Mouse (Mus musculus) left cerebral cortex, postnatal 25 days (tissue): ENCODE measurements around the gene Astn1. TPM values are rescaled to one million over a fixed set of nuclear protein-coding genes. Genes with fewer than 3 reads are reported as not detected.
A peak's percentile ranks its signal among the peaks of the same experiment; 100 is the strongest.

Experiments
- DNase-seq, 2 experiments: peaks; one replicate each; pipeline ENCODE4 v3.0.0; 2022; ENCODE audit warnings: low spot score in 2 of 2, mixed read lengths in 1 of 2
- intact Hi-C: fragments of 180-260 bp; cut with DNase I; formaldehyde crosslinking; loops from one replicate; pipeline ENCODE4 v1.15.1; 2025
- total RNA-seq, 2 experiments: library from RNA; stranded (reverse); gene quantifications; 2 replicates each; pipeline ENCODE4 v1.2.3; 2021

The Astn1 gene
- 100 to 1,000 TPM; 187 to 191 TPM for total RNA-seq

- intact Hi-C loops: loop anchor here (5.0 kb wide), 1 partner anchor 45 kb away; no protein-coding TSS in a partner anchor
These were observed at the start of gene Astn1 for GRCm38 (mm10) chr1:158361964-158362291. Gene Astn1 (plus strand): TSS chr1:158362273.

GRCm38 (mm10) chr1:158323325-158323724 is 38.7 kb upstream of the Astn1 start:
- no peak for DNase-seq
- intact Hi-C loops: no loop called here

More at GRCm38 (mm10) chr1:158361964-158362291, at the start of gene Astn1:
- no peak for DNase-seq

DNA sequence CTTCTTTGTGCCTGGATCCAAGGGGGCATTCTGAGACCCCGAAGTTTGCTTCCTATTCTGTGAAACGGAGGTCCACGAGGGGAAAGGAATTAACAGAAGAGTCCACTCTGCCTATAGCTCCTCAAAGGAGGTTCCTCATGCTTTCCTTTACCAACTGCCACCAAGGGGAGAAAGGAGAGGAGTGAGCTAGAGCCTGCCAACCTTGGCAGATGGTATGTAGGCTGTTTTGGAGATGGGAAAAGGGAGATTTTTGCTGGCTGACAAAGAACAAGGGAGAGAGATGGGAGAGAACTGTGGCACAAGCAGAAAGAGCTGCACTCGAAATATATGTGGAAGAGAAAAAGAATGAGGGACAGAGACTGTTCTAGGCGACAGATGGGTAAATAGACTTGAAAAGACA is 33.9 kb upstream of the Astn1 start:
- intact Hi-C loops: loop anchor here (5.0 kb wide), 2 partner anchors 184 to 219 kb away; no protein-coding TSS in a partner anchor
- DNase-seq: peak; percentile 50 to 95

DNA sequence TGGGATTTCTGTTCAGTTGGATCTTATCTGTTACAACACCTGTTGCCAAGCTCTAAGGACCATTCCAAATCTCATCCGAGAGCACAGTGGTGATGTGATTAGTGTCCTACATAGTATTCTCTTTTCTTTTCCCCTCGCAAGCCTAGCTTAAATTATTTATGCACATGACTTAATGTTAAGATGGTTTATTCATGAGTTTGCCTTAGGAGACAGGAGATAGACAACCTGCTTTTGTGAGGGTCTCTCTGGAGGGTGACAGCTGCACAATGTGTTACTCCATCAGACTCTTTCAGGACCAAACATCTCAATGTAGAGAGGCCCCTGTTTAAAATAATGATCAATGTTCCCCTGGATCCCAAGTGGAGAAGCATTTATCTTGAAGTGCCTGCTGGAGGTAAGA is 33.2 kb upstream of the Astn1 start:
- intact Hi-C loops: loop anchor here (5.0 kb wide), 2 partner anchors 183 to 218 kb away; no protein-coding TSS in a partner anchor
- no peak for DNase-seq

GRCm38 (mm10) chr1:158343243-158343714 is 18.8 kb upstream of the Astn1 start:
- intact Hi-C loops: loop anchor here (5.0 kb wide), 1 partner anchor 309 kb away; no protein-coding TSS in a partner anchor
- no peak for DNase-seq

DNA sequence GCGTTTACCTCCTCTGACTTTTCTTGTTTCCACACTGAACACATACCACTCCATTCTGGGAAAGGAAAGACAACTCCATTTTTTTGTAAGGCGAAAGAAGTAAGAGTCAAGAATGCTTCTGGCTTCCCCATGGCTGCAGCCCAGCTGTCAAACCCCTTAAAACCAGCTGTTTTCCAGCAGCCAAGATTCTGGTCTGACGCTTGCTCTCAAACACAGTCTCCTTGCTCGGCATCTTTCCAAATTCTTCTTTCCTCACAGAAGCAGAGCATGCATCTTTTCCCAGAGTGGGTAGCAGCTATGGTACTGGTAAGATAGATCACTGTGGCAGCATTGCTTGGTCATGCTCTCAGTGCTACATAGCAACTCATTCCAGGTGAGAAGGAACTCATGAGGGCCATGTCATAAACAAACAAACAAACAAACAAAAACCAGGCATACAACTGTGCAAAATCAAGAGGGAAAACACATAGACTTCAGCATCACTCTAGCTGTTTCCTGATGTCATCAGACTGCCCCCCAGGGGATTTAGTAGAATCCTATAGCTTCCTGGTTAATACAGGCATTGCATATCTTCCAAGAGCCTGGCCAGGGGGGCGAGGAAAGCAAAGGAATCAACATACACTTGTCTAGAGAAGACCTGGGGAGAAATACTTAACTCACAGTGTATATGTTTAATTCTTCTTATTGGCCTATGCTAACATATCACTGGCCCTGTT is 8.3 kb upstream of the Astn1 start:
- intact Hi-C loops: loop anchor here (1.0 to 10.0 kb wide), 3 partner anchors 195 to 799 kb away; no protein-coding TSS in a partner anchor
- DNase-seq: peak in 1 of 2 experiments; percentile 52

GRCm38 (mm10) chr1:158355177-158356050 is 6.7 kb upstream of the Astn1 start:
- intact Hi-C loops: loop anchor here (1.0 to 10.0 kb wide), 4 partner anchors 158 to 601 kb away; no protein-coding TSS in a partner anchor
- peak; percentile 60 to 81 for DNase-seq

DNA sequence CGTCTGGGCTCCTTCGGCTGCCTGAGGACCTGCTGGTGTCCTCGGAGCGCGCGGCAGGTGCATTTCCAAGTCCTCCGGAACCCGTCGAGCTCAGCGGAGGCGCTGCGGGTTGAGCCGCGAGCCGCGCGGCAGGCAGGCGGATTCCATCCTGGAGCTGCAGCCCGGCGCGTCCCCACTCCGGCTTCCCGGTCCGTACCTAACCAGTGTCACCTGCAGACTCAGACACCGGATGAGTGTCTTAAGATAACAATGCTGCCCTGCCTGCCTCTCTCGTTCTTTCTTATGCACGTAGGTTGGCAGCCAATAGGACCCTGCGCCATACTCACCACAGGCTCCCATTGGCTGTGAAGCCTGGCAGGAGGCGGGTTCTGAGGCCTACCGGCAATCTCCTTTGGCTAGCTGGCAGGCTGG is 6.0 kb upstream of the Astn1 start, which contains the start of gene Brinp2:
TSS of gene Brinp2 (minus strand) at position 276 of the 411 bp plus-strand sequence.
- peak; percentile 95 to 98 for DNase-seq
- intact Hi-C loops: loop anchor here (5.0 to 10.0 kb wide), 2 partner anchors 296 to 601 kb away; no protein-coding TSS in a partner anchor

- peak; percentile 57 to 58 for DNase-seq
- intact Hi-C loops: loop anchor here (5.0 kb wide), 1 partner anchor 45 kb away; no protein-coding TSS in a partner anchor
These were observed 424 bp downstream of the Astn1 start for GRCm38 (mm10) chr1:158362292-158363101.

- peak; percentile 46 to 57 for DNase-seq
- intact Hi-C loops: loop anchor here (5.0 kb wide), 1 partner anchor 43 kb away; no protein-coding TSS in a partner anchor
These were observed 2.4 kb downstream of the Astn1 start for GRCm38 (mm10) chr1:158364461-158364860.

DNA sequence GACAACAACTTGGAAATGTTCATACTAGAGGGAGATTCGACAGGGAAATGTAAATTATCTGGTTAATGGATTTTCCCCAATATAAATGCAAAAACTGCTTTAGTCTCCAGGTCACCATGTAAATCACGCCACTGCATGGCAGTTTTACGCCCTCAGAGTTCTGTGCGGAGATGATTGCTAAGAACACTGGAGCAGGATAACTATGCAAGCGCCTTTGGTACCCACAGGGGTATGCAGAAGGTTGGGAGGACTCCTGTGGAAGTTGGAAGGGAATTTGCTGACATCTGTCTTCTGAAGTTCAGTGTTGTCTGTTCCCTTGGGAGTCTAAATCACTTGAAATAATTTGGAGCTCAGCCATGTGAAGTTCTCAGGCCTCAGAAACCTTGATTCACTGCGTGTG is 20.2 kb downstream of the Astn1 start:
- intact Hi-C loops: no loop called here
- DNase-seq: no peak

- peak in 1 of 2 experiments; percentile 36 for DNase-seq
- intact Hi-C loops: no loop called here
These were observed 21.1 kb downstream of the Astn1 start for GRCm38 (mm10) chr1:158383210-158383609.

- intact Hi-C loops: no loop called here
- no peak for DNase-seq
These were observed 23.2 kb downstream of the Astn1 start for GRCm38 (mm10) chr1:158385311-158385710.

GRCm38 (mm10) chr1:158386781-158387180 is 24.7 kb downstream of the Astn1 start:
- no peak for DNase-seq
- intact Hi-C loops: no loop called here

GRCm38 (mm10) chr1:158388995-158389394 is 26.9 kb downstream of the Astn1 start:
- DNase-seq: no peak

GRCm38 (mm10) chr1:158390693-158391092 is 28.6 kb downstream of the Astn1 start:
- intact Hi-C loops: no loop called here
- no peak for DNase-seq

More at GRCm38 (mm10) chr1:158388995-158389394, 26.9 kb downstream of the Astn1 start:
- intact Hi-C loops: no loop called here

DNA sequence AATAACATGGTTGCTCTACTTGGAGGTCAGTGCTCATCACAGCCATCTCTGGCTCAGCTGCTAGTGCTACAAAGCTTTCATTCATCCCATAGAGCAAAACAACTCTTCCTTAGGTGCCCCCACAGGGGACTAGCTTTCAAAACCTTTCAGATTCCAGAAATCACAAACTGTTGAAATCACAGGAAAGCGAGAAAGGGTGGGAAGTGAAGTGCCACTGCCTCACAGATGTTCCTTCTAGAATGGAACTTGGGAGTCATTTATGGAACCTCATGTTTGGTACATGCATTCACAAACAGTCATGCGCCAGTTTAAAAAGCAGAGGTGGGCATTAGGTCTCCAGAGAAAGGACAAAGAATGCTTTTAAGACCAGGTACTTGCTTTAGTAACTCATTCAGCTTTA is 35.0 kb downstream of the Astn1 start:
- intact Hi-C loops: no loop called here
- DNase-seq: peak in 1 of 2 experiments; percentile 64

DNA sequence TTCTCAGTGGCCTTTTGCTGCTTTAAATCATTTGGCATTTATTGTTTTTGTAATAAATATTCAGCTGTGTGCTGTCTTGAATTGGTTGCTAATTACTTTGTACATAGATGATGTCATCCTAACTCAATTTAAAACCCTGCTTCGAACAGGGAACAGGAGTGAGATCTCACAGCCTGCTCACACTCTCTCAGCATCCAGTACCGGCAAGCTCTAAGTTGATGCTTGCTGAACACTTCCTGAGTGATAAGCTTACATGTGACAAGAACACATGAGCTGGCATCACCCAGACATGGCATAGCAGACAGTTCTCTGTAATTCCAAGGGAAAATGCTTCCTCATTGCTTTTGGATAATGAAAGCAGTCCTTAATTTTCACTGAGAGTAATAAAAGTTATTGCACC is 38.8 kb downstream of the Astn1 start:
- DNase-seq: peak in 1 of 2 experiments; percentile 19
- intact Hi-C loops: no loop called here
